Mouse (Mus musculus): ENCODE results near the gene Cry2.

- TF ChIP-seq POU5F1 (IDR thresholded peaks at IDR 0.05; ENCODE audit: borderline replicate concordance, low read length) (no peak), CTCF (conservative IDR thresholded peaks at IDR 0.05; ENCODE audit: low read length) (no peak), NANOG (IDR thresholded peaks at IDR 0.05; ENCODE audit: borderline replicate concordance, low read length) (no peak)
Measured at GRCm38 (mm10) chr2:92459921-92460707, 26.3 kb upstream of the Cry2 start, which contains the start of gene Slc35c1.
